Mouse (Mus musculus) forebrain, embryonic 11.5 days (tissue): Measurements from ENCODE around the gene Plgrkt. TPM values are rescaled to one million over a fixed set of nuclear protein-coding genes. Genes with fewer than 3 reads are reported as not detected.

ENCODE experiments used
- ATAC-seq: fragments of 200-750 bp; cut with Nextera tagmentation; replicated peaks from 2 replicates; pipeline ENCODE4 v1.8.0; 2017; ENCODE audit warnings: moderate TSS enrichment; ENCODE audit not compliant: low FRiP score
- DNase-seq: peaks from one replicate; pipeline ENCODE4 v3.0.0-alpha.2; 2017; ENCODE audit warnings: low spot score
- H3K27ac ChIP-seq: fragments of 300-500 bp; sonication (generic); 2 replicates; pipeline ENCODE4 v1.5.1; 2014; ENCODE audit warnings: low read depth, low read length
- H3K27me3 ChIP-seq: fragments of 300-500 bp; sonication (generic); 2 replicates; pipeline ENCODE4 v1.6.1; 2014; ENCODE audit warnings: mild to moderate bottlenecking, low read length, mixed read lengths; ENCODE audit not compliant: control insufficient read depth, insufficient read depth
- H3K36me3 ChIP-seq: fragments of 300-500 bp; sonication (generic); 2 replicates; pipeline ENCODE4 v1.6.1; 2014; ENCODE audit warnings: mild to moderate bottlenecking, low read length, moderate library complexity, mixed read lengths; ENCODE audit not compliant: control insufficient read depth, insufficient read depth
- H3K4me1 ChIP-seq: fragments of 300-500 bp; sonication (generic); replicated peaks from 2 replicates; pipeline ENCODE4 v1.6.1; 2014; ENCODE audit warnings: low read length, mixed read lengths; ENCODE audit not compliant: control insufficient read depth, insufficient read depth
- H3K4me2 ChIP-seq: fragments of 300-500 bp; sonication (generic); 2 replicates; pipeline ENCODE4 v1.6.1; 2014; ENCODE audit warnings: low read depth, mild to moderate bottlenecking, low read length, moderate library complexity, mixed read lengths; ENCODE audit not compliant: severe bottlenecking
- H3K4me3 ChIP-seq: fragments of 300-500 bp; sonication (generic); 2 replicates; pipeline ENCODE4 v1.5.1; 2014; ENCODE audit warnings: low read depth, low read length
- H3K9ac ChIP-seq: fragments of 300-500 bp; sonication (generic); 2 replicates; pipeline ENCODE4 v1.6.1; 2014; ENCODE audit warnings: low read length
- H3K9me3 ChIP-seq: fragments of 300-500 bp; sonication (generic); 2 replicates; pipeline ENCODE4 v1.6.1; 2016; ENCODE audit warnings: low read length, mixed read lengths; ENCODE audit not compliant: control insufficient read depth
- WGBS: fragments of 180-500 bp; shearing (Covaris S2); extraction: QIAGEN DNeasy Blood & Tissue Kit; methylation state at CpG from one replicate; pipeline ENCODE4 v1.1.7; 2014; 5-methylcytosine and 5-hydroxymethylcytosine counted together
- polyA plus RNA-seq: library from polyadenylated mRNA; unstranded; fragments of >200 nt; fragmentation: Nextera tagmentation; extraction: Ambion mirVana; gene quantifications from 2 replicates; pipeline ENCODE4 v1.2.1, GENCODE M21; 2014

The Plgrkt gene
- polyA plus RNA-seq, 1 experiment from 2014 or later, result 55.7 TPM

GRCm38 (mm10) chr19:29350991-29351390 lies 16.2 kb downstream of the Plgrkt start:
- H3K9me3 ChIP-seq, result no peaks in the 10 kb centered on the region
- H3K4me2 ChIP-seq, result no peak overlapping the region
- no peak for ATAC-seq
- no peaks in the 10 kb centered on the region for H3K27me3 ChIP-seq
- 47% methylated on average over 5 of the region's 5 CpGs for WGBS
- no peak for DNase-seq
- H3K9ac ChIP-seq, result no peak overlapping the region
- H3K36me3 ChIP-seq, result no peaks in the 10 kb centered on the region
- H3K4me3 ChIP-seq, result no peak overlapping the region
- no peaks in the 10 kb centered on the region for H3K4me1 ChIP-seq
- H3K27ac ChIP-seq, result no peak overlapping the region

DNA sequence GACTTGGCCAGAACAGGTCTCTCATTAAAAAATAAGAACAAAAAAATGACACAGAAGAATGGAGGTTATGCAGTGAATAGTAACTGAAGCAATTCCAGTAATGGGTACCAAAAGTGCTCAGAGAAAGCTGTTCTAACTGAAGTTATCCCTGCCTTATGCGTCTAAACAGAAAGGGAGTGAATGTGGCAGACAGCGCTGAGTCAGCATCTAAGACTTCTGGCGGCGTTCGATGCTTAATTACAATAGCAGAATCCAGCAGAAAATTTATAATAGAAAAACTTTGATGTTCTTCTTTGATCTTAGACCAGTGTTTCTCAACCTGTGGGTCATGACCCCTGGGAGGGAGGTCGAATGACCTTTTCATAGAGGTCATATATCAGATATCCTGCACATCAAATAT lies 21.6 kb downstream of the Plgrkt start:
- H3K27ac ChIP-seq, result no peak overlapping the region
- H3K4me2 ChIP-seq, result no peak overlapping the region
- no peak overlapping the region for H3K9ac ChIP-seq
- H3K36me3 ChIP-seq, result no peaks in the 10 kb centered on the region
- 88% methylated on average over 6 of the region's 6 CpGs for WGBS
- H3K9me3 ChIP-seq, result no peaks in the 10 kb centered on the region
- no peaks in the 10 kb centered on the region for H3K27me3 ChIP-seq
- H3K4me3 ChIP-seq, result no peak overlapping the region
- DNase-seq, result no peak
- H3K4me1 ChIP-seq, result no peaks in the 10 kb centered on the region
- no peak for ATAC-seq

GRCm38 (mm10) chr19:29344868-29345267 lies 22.3 kb downstream of the Plgrkt start:
- Histone ChIP-seq H3K27ac (no peak overlapping the region), H3K9ac (no peak overlapping the region), H3K27me3 (no peaks in the 10 kb centered on the region), H3K4me2 (no peak overlapping the region), H3K4me3 (no peak overlapping the region), H3K9me3 (no peaks in the 10 kb centered on the region), H3K4me1 (no peaks in the 10 kb centered on the region), H3K36me3 (no peaks in the 10 kb centered on the region)
- DNase-seq (no peak), ATAC-seq (no peak)

DNA sequence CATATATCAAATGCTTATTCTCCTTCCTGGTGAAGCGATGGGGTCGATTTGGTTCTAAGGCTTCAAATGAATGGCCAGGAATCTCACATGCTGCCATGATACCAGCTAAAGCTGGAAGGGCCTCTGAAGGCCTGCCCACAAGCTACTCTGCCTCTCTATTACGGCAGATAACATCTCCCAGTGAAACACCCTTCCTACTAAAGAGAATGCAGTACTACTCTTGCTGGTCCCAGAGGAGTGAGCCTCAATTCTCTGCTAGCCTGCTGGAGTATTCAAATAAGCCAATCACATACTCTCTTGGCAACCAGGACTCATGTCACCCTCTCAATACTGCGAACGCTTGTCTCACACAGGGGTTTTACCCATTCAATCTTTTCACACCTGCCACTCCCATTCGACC lies 24.9 kb downstream of the Plgrkt start:
- H3K4me3 ChIP-seq, result no peak overlapping the region
- no peak overlapping the region for H3K27ac ChIP-seq
- H3K9ac ChIP-seq, result no peak overlapping the region
- no peaks in the 10 kb centered on the region for H3K4me1 ChIP-seq
- no peak for ATAC-seq
- DNase-seq, result no peak
- no peaks in the 10 kb centered on the region for H3K36me3 ChIP-seq
- no peak overlapping the region for H3K4me2 ChIP-seq
- 89% methylated on average over 6 of the region's 6 CpGs for WGBS
- H3K27me3 ChIP-seq, result no peaks in the 10 kb centered on the region
- H3K9me3 ChIP-seq, result no peaks in the 10 kb centered on the region

- WGBS, result 85% methylated on average over 4 of the region's 4 CpGs
- ATAC-seq (no peak), DNase-seq (no peak)
- no peaks in the 10 kb centered on the region for H3K27me3 ChIP-seq
- H3K9ac ChIP-seq, result no peak overlapping the region
- H3K4me1 ChIP-seq, result no peaks in the 10 kb centered on the region
- no peaks in the 10 kb centered on the region for H3K36me3 ChIP-seq
- H3K27ac ChIP-seq, result no peak overlapping the region
- no peak overlapping the region for H3K4me2 ChIP-seq
- H3K4me3 ChIP-seq, result no peak overlapping the region
- H3K9me3 ChIP-seq, result no peaks in the 10 kb centered on the region
Measured at GRCm38 (mm10) chr19:29341029-29341428, 26.2 kb downstream of the Plgrkt start.

DNA sequence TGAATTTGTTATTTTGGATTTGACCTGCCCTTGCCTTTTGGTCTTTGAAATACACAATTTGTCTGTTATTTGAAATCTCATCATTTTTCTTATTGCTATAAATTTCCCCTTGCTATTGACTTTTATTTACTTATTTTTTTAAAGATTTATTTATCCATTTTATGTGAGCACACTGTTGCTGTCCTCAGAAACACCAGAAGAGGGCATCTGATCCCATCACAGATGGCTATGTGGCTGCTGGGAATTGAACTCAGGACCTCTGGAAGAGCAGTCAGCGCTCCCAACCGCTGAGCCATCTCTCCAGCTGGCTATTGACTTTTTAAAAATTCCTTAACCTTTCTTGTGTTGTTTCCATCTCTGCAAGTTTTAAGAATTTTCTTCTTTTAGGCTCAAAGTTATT lies 30.6 kb downstream of the Plgrkt start:
- ATAC-seq, result no peak

GRCm38 (mm10) chr19:29334068-29334745 lies 33.0 kb downstream of the Plgrkt start, which contains the start of gene Rln1:
Gene Rln1 (minus strand): TSS chr19:29334670.
- Histone ChIP-seq H3K4me1 (no peaks in the 10 kb centered on the region), H3K9me3 (no peaks in the 10 kb centered on the region), H3K4me2 (peak within 1 kb of the TSS; percentile 67), H3K4me3 (peak within 1 kb of the TSS; percentile 38), H3K27ac (no peak within 1 kb of the TSS), H3K36me3 (no peaks in the 10 kb centered on the region), H3K27me3 (0 out of 2 replicates have a peak, but pooled peaks cover 2% of the 10 kb centered on the region), H3K9ac (peak within 1 kb of the TSS; percentile 61)
- DNase-seq (peak; percentile 68), ATAC-seq (no peak)
- WGBS, result 4% methylated on average over 23 of the region's 23 CpGs

More for the DNA sequence above, 30.6 kb downstream of the Plgrkt start:
- H3K36me3 ChIP-seq, result no peaks in the 10 kb centered on the region
- H3K27ac ChIP-seq, result no peak overlapping the region
- H3K27me3 ChIP-seq, result 0 out of 2 replicates have a peak, but pooled peaks cover 2% of the 10 kb centered on the region
- no peak for DNase-seq
- no peak overlapping the region for H3K4me2 ChIP-seq
- H3K4me1 ChIP-seq, result no peaks in the 10 kb centered on the region
- H3K9ac ChIP-seq, result no peak overlapping the region
- no peaks in the 10 kb centered on the region for H3K9me3 ChIP-seq
- 90% methylated on average over 2 of the region's 2 CpGs for WGBS
- no peak overlapping the region for H3K4me3 ChIP-seq

- no peak overlapping the region for H3K4me2 ChIP-seq
- H3K9me3 ChIP-seq, result no peaks in the 10 kb centered on the region
- H3K4me3 ChIP-seq, result no peak overlapping the region
- no peaks in the 10 kb centered on the region for H3K4me1 ChIP-seq
- no peaks in the 10 kb centered on the region for H3K36me3 ChIP-seq
- WGBS, result 79% methylated on average over 13 of the region's 13 CpGs
- no peak for ATAC-seq
- H3K27me3 ChIP-seq, result no peaks in the 10 kb centered on the region
- H3K9ac ChIP-seq, result no peak overlapping the region
- DNase-seq, result no peak
- H3K27ac ChIP-seq, result no peak overlapping the region
Measured at GRCm38 (mm10) chr19:29326822-29327552, 40.2 kb downstream of the Plgrkt start.
